Mouse (Mus musculus): ENCODE data around the gene Ttc39b.

Gene Ttc39b

GRCm38 (mm10) chr4:83232315-83232880 lies 91.7 kb downstream of the Ttc39b start:
- no peak for DNase-seq (ENCODE audit: low spot score in 2 of 2)

- no peak for DNase-seq (ENCODE audit: low spot score in 2 of 2)
Measured at GRCm38 (mm10) chr4:83228664-83229283, 95.3 kb downstream of the Ttc39b start.

GRCm38 (mm10) chr4:83228073-83228472 lies 96.0 kb downstream of the Ttc39b start:
- DNase-seq (ENCODE audit: low spot score in 2 of 2): no peak

- no peak for DNase-seq (ENCODE audit: low spot score in 2 of 2)
Measured at GRCm38 (mm10) chr4:83225633-83226360, 98.3 kb downstream of the Ttc39b start.

- DNase-seq (ENCODE audit: low spot score in 2 of 2): no peak
Measured at GRCm38 (mm10) chr4:83224242-83224641, 99.8 kb downstream of the Ttc39b start.

- DNase-seq (ENCODE audit: low spot score in 2 of 2): peak in 1 of 2 experiments; percentile 13
Measured at GRCm38 (mm10) chr4:83223197-83223596, 100.9 kb downstream of the Ttc39b start.

GRCm38 (mm10) chr4:83220761-83221557 lies 103.1 kb downstream of the Ttc39b start:
- DNase-seq (ENCODE audit: low spot score in 2 of 2): peak in 1 of 2 experiments; percentile 16

GRCm38 (mm10) chr4:83219253-83219652 lies 104.8 kb downstream of the Ttc39b start:
- DNase-seq (ENCODE audit: low spot score in 2 of 2): peak in 1 of 2 experiments; percentile 12

- peak in 1 of 2 experiments; percentile 11 for DNase-seq (ENCODE audit: low spot score in 2 of 2)
Measured at GRCm38 (mm10) chr4:83217128-83217527, 106.9 kb downstream of the Ttc39b start.

- no peak for DNase-seq (ENCODE audit: low spot score in 2 of 2)
Measured at GRCm38 (mm10) chr4:83216381-83216780, 107.7 kb downstream of the Ttc39b start.

GRCm38 (mm10) chr4:83215776-83216175 lies 108.3 kb downstream of the Ttc39b start:
- no peak for DNase-seq (ENCODE audit: low spot score in 2 of 2)

GRCm38 (mm10) chr4:83214822-83215558 lies 109.1 kb downstream of the Ttc39b start:
- no peak for DNase-seq (ENCODE audit: low spot score in 2 of 2)

GRCm38 (mm10) chr4:83213752-83214151 lies 110.3 kb downstream of the Ttc39b start:
- no peak for DNase-seq (ENCODE audit: low spot score in 2 of 2)

- no peak for DNase-seq (ENCODE audit: low spot score in 2 of 2)
Measured at GRCm38 (mm10) chr4:83211709-83212108, 112.3 kb downstream of the Ttc39b start.

GRCm38 (mm10) chr4:83210437-83210836 lies 113.6 kb downstream of the Ttc39b start:
- peak in 1 of 2 experiments; percentile 13 for DNase-seq (ENCODE audit: low spot score in 2 of 2)

GRCm38 (mm10) chr4:83206803-83207586 lies 117.1 kb downstream of the Ttc39b start:
- DNase-seq (ENCODE audit: low spot score in 2 of 2): peak; percentile 39 to 72

- DNase-seq (ENCODE audit: low spot score in 2 of 2): peak in 1 of 2 experiments; percentile 19
Measured at GRCm38 (mm10) chr4:83206416-83206802, 117.6 kb downstream of the Ttc39b start.

- no peak for DNase-seq (ENCODE audit: low spot score in 2 of 2)
Measured at GRCm38 (mm10) chr4:83199391-83199790, 124.7 kb downstream of the Ttc39b start.

- no peak for DNase-seq (ENCODE audit: low spot score in 2 of 2)
Measured at GRCm38 (mm10) chr4:83198123-83198522, 125.9 kb downstream of the Ttc39b start.

- no peak for DNase-seq (ENCODE audit: low spot score in 2 of 2)
Measured at GRCm38 (mm10) chr4:83189736-83190135, 134.3 kb downstream of the Ttc39b start.

GRCm38 (mm10) chr4:83187324-83187723 lies 136.7 kb downstream of the Ttc39b start:
- no peak for DNase-seq (ENCODE audit: low spot score in 2 of 2)

All from right cerebral cortex, postnatal 10 days (tissue).